Mouse (Mus musculus) adrenal gland, adult 10 weeks (tissue): ENCODE results near the gene Cul3. TPM values are rescaled to one million over a fixed set of nuclear protein-coding genes. Genes with fewer than 3 reads are reported as not detected.

Experiments
- polyA plus RNA-seq: library from polyadenylated mRNA; stranded (reverse); fragments of 350-450 nt; fragmentation: Illumina TruSeq; extraction: RNeasy Lipid Tissue Mini Kit (QIAGEN cat#74804); gene quantifications from one replicate; pipeline ENCODE4 v1.2.3, GENCODE M21; 2014; ENCODE audit warnings: low read depth, low replicate concordance

The Cul3 gene
- polyA plus RNA-seq, result 575 TPM

GRCm38 (mm10) chr1:80340436-80341376 is at the start of gene Cul3:
Gene Cul3, minus strand, starts transcription at chr1:80340480.

DNA sequence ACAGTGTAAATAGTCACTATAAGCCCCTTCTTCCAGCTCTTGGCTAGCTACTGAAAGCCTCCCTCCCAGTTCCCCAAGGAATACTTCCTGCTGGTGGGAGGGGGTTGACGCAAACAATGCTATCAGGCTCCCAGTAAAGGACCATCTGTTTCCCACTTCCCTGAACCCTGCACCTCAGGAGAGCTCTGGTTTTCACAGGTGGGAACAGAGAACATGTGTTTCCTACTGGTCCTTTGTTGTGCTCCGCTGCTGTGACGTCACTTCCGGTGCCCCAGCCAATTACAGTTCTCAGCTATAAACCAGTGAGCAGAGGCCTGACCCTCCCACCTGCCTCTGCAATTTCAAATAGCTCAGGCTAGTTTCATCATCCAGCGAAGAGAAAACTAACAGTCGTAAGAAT is 122.0 kb downstream of the Cul3 start, which contains the start of gene Fam124b:
TSS of gene Fam124b (minus strand) at position 206 of the 400 bp plus-strand sequence.

Other genes with a start within 250 kb of the Cul3 start
- gene Fam124b, start 122.0 kb downstream of the Cul3 start, polyA plus RNA-seq, result not detected
- not detected for gene Gm45261, start 121.0 kb upstream of the Cul3 start, polyA plus RNA-seq